Mouse (Mus musculus) retina, embryonic 14.5 days (tissue): ENCODE measurements around the gene Vmn1r123.
"Not testable (repeated sequence)": the region's sequence is repeated elsewhere in the genome, so short reads cannot be mapped to it uniquely, and the experiment has no call there.

Experiments used
- DNase-seq: peaks from one replicate; pipeline ENCODE4 v3.0.0-alpha.2; 2015; ENCODE audit warnings: low spot score

Vmn1r123 gene

DNA sequence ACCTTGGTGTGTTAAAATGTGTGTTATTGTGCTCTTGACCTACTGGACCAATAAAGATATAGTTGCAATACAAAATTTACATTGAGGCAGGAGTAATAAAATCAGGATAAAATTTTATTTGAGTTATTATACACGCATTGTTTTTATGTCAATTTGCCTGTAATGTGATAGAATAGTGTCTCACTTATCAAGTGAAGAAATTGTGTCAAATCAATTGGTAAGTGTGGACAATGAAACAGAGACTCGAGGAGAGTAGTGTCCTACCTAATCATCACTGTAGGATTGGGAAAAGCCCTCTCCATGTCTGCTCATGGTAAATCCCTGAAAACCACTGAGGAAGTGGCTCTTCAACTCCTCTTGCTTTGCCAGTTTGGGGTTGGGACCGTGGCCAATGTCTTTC lies at the start of gene Vmn1r123:
Gene Vmn1r123 (plus strand): TSS at position 301 of the 400 bp plus-strand sequence.
- DNase-seq = not testable (repeated sequence)

DNA sequence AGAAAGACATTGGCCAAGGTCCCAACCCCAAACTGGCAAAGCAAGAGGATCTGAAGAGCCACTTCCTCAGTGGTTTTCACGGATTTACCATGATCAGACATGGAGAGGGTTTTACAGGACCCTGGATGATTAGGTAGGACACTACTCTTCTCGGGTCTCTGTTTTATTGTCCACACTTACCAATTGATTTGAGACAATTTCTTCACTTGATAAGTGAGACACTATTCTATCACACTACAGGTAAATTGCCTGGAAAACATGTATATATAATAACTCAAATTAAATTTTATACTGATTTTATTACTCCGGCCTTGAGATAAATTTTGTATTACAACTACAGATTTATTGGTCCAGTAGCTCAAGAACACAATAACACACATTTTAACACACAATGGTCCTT lies 28.0 kb upstream of the Vmn1r123 start, which contains the start of gene Vmn1r122:
Gene Vmn1r122 (minus strand): TSS at position 101 of the 400 bp plus-strand sequence.
- DNase-seq = not testable (repeated sequence)

DNA sequence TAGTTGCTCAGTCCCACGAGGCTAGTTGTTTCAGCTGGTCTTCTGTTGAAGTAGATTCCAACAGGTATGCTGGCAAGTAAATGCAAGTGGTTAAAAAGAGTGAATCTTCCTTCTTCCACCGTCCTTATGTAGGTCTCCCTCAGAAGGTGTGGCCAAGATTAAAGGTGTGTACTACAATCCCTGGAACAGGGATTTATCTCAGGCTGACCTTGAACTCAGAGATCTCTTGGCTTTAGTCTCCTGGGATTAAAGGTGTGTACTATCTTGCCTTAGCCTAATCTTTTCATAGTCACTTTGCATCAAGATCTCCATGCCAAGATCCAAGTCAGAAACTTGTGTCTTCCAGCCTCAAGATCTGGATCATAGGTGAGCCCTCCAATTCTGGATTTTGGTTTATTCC lies 28.3 kb downstream of the Vmn1r123 start, which contains the start of gene Gm5157:
Gene Gm5157 (minus strand): TSS at position 101 of the 400 bp plus-strand sequence.
- DNase-seq = not testable (repeated sequence)
